Mouse (Mus musculus): ENCODE data around the gene Kidins220.

DNA sequence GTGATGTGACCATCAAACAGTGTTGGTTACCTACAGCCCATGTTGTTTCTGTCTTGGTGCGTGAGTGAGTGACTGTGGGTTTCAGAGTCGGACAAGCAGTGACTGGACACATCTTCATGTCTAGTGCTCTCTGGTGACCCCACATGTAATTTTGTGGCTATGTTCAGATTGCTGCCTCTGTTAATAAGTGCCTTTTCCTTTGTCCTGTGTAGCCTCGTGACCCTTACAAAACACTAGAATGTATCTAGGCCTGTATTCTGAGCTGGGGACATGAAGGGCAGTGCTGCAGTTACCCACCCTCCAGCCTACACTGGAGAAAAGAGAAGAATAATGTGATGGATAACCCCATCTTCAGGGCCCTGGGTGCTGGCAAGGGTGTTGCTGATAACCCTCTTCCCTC is 16.2 kb upstream of the Kidins220 start:
- TF ChIP-seq CTCF (IDR thresholded peaks at IDR 0.05; ENCODE audit: low read depth, low read length) (no peak), POLR2A (IDR thresholded peaks at IDR 0.05; ENCODE audit: borderline replicate concordance, low read depth, low read length) (no peak)
